Mouse (Mus musculus) forebrain, embryonic 13.5 days (tissue): ENCODE measurements around the gene Stat5b. TPM values are rescaled to one million over a fixed set of nuclear protein-coding genes. Genes with fewer than 3 reads are reported as not detected.
"Not testable (repeated sequence)": the region's sequence is repeated elsewhere in the genome, so short reads cannot be mapped to it uniquely, and the experiment has no call there.

ENCODE experiments used
- ATAC-seq: fragments of 200-750 bp; cut with Nextera tagmentation; 2 replicates; pipeline ENCODE4 v1.8.0; 2017
- H3K27ac ChIP-seq: fragments of 300-500 bp; sonication (generic); 2 replicates; pipeline ENCODE4 v1.5.1; 2015; ENCODE audit warnings: inconsistent platforms, mild to moderate bottlenecking, moderate library complexity
- H3K27me3 ChIP-seq: fragments of 300-500 bp; sonication (generic); 2 replicates; pipeline ENCODE4 v1.6.1; 2015; ENCODE audit warnings: mild to moderate bottlenecking, inconsistent platforms
- H3K36me3 ChIP-seq: fragments of 300-500 bp; sonication (generic); 2 replicates; pipeline ENCODE4 v1.6.1; 2015; ENCODE audit warnings: mild to moderate bottlenecking, inconsistent platforms; ENCODE audit not compliant: poor library complexity, severe bottlenecking
- H3K4me1 ChIP-seq: fragments of 300-500 bp; sonication (generic); 2 replicates; pipeline ENCODE4 v1.6.1; 2015; ENCODE audit warnings: inconsistent platforms
- H3K4me2 ChIP-seq: fragments of 300-500 bp; sonication (generic); 2 replicates; pipeline ENCODE4 v1.6.1; 2015; ENCODE audit warnings: inconsistent platforms, mild to moderate bottlenecking, moderate library complexity
- H3K4me3 ChIP-seq: fragments of 300-500 bp; sonication (generic); 2 replicates; pipeline ENCODE4 v1.5.1; 2015; ENCODE audit warnings: mild to moderate bottlenecking, inconsistent platforms
- H3K9ac ChIP-seq: fragments of 300-500 bp; sonication (generic); 2 replicates; pipeline ENCODE4 v1.6.1; 2015; ENCODE audit warnings: mild to moderate bottlenecking, inconsistent platforms
- H3K9me3 ChIP-seq: fragments of 300-500 bp; sonication (generic); replicated peaks from 2 replicates; pipeline ENCODE4 v1.6.1; 2016; ENCODE audit warnings: inconsistent platforms
- WGBS: fragments of 180-500 bp; shearing (Covaris S2); methylation state at CpG from one replicate; pipeline ENCODE4 v1.1.7; 2015; 5-methylcytosine and 5-hydroxymethylcytosine counted together
- polyA plus RNA-seq: library from polyadenylated mRNA; unstranded; fragments of >200 nt; fragmentation: Nextera tagmentation; extraction: Ambion mirVana; gene quantifications from 2 replicates; pipeline ENCODE4 v1.2.1, GENCODE M21; 2015

The Stat5b gene
- polyA plus RNA-seq, 1 experiment from 2014 or later, result 11.1 TPM

DNA sequence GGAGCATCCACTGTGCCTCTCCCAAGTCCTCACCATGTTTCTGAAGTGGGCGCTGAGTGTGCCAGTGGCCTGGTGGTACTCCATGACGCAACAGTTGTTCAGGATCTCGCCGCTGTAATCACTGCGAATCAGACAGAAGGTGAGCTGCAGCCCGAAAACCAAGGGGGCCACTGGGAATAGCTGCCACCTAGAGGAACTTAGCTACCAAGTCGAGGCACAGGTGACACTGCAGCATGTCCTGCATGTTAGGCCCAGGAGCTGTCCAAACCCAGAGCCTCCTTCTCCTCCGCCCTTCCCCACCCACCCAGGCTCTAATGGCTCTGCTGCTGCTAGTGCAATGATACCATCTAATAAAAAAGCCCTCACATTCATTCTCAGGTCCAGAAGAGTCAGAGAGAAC, 53.9 kb downstream of the Stat5b start:
- 63% methylated on average over 8 of the region's 8 CpGs for WGBS
- H3K4me2 ChIP-seq, result no peak overlapping the region
- H3K27ac ChIP-seq, result no peak overlapping the region
- no peaks in the 10 kb centered on the region for H3K4me1 ChIP-seq
- H3K36me3 ChIP-seq, result peaks cover 5% of the 10 kb centered on the region; the same call in 1 of the 2 replicates
- no peaks in the 10 kb centered on the region for H3K9me3 ChIP-seq
- no peaks in the 10 kb centered on the region for H3K27me3 ChIP-seq
- H3K9ac ChIP-seq, result no peak overlapping the region
- no peak overlapping the region for H3K4me3 ChIP-seq
- no peak for ATAC-seq

DNA sequence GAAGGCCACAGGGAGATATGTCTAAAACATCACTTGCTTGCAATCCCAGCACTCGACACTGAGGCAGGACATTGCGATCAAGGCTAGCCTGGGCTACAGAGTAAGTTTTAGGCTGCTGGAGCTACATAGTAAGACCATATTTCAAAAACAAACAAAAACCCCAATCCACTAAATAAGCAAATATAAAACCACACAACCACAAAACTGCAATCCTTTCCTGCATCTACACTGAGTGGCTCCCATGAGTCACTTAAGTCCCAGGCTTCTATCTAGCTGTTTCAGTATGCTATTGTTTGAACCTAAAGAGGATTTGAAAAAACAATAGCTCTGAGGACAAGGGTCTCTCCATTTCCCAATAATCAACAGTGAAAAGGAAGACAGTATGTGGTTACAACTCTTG, 55.1 kb downstream of the Stat5b start:
- no peak for ATAC-seq
- no peaks in the 10 kb centered on the region for H3K4me1 ChIP-seq
- H3K9ac ChIP-seq, result no peak overlapping the region
- no peak overlapping the region for H3K27ac ChIP-seq
- no peak overlapping the region for H3K4me2 ChIP-seq
- H3K27me3 ChIP-seq, result no peaks in the 10 kb centered on the region
- H3K36me3 ChIP-seq, result peaks cover 2% of the 10 kb centered on the region; the same call in 1 of the 2 replicates
- no peak overlapping the region for H3K4me3 ChIP-seq
- 97% methylated on average over 2 of the region's 2 CpGs for WGBS
- H3K9me3 ChIP-seq, result no peaks in the 10 kb centered on the region

DNA sequence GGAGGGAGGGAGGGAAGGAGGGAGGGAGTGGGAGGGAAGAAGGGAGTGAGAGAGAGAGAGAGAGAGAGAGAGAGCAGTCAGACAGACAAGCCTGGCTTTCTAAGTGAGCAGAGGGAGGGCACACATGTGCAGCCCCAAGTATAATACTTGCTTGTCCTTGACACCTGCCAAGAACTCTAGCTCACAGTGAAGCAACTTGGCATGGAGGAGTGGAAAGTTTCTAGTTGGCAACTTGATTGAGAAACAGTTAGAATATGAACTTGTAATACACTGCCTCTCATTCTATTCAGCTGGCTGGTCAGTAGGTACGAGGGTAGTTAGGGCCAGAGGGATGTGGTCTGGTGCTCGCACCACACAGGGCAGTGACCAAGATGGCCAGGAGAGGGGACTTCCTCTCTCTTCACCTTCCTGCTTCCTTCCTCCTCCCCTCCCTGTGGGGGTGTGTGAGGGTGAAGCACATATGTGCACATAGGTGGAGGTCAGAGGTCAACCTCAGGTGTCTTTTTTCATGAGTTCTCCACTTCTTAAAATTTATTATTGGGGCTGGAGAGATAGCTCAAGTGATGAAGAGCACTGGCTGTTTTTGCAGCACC, 59.0 kb downstream of the Stat5b start:
- no peak overlapping the region for H3K4me3 ChIP-seq
- H3K36me3 ChIP-seq, result peaks cover 9% of the 10 kb centered on the region
- no peak overlapping the region for H3K27ac ChIP-seq
- no peaks in the 10 kb centered on the region for H3K4me1 ChIP-seq
- no peak overlapping the region for H3K9ac ChIP-seq
- WGBS, result 91% methylated on average over 2 of the region's 2 CpGs
- no peaks in the 10 kb centered on the region for H3K27me3 ChIP-seq
- no peak overlapping the region for H3K4me2 ChIP-seq
- H3K9me3 ChIP-seq, result no peaks in the 10 kb centered on the region
- no peak for ATAC-seq

DNA sequence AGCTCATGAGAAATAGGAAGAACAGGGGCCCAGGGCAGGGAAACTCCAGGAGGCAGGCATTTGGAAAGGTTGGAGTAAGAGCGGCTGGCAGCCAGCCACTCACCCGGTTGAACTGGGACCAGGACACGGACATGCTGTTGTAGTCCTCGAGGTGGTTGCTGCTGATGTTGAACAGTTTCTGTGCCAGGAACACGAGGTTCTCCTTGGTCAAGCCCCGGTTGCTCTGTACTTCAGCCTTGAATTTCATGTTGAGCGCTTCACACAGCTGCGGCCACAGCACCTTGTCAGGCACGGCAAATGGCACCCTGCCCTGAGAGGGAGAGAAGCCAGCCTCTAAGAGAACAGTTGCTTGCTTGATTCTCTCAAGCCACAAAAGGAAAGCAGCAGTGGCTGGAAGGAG, 59.9 kb downstream of the Stat5b start:
- H3K36me3 ChIP-seq, H3K9me3 ChIP-seq, H3K4me2 ChIP-seq, H3K4me1 ChIP-seq, H3K4me3 ChIP-seq, H3K27me3 ChIP-seq, ATAC-seq, H3K27ac ChIP-seq, H3K9ac ChIP-seq: not testable (repeated sequence)
- 93% methylated on average over 9 of the region's 9 CpGs for WGBS

DNA sequence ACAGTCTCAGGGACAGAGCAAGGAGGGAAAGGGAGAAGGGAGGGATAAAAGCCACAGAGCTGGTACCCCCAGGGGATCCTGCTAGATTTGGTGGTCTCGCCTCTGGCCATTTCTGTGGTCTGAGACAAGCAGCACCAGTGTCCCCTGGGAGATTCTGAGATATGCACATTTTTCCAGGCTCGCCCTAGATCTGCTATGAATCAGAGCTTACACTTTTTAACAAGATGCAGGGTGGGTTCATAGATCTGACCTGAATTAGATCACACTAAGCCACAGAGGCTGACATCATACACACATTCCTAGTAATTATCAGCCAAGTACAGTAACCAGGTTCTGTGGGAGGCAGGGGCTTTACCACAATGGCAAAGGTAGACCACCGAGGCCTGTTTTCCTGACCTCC, 60.8 kb downstream of the Stat5b start:
- no peak overlapping the region for H3K4me2 ChIP-seq
- H3K9ac ChIP-seq, result no peak overlapping the region
- WGBS, result 83% methylated on average over 3 of the region's 3 CpGs
- H3K4me1 ChIP-seq, result no peaks in the 10 kb centered on the region
- H3K36me3 ChIP-seq, result peaks cover 9% of the 10 kb centered on the region
- H3K9me3 ChIP-seq, result no peaks in the 10 kb centered on the region
- H3K27ac ChIP-seq, result no peak overlapping the region
- no peak overlapping the region for H3K4me3 ChIP-seq
- no peaks in the 10 kb centered on the region for H3K27me3 ChIP-seq
- no peak for ATAC-seq

DNA sequence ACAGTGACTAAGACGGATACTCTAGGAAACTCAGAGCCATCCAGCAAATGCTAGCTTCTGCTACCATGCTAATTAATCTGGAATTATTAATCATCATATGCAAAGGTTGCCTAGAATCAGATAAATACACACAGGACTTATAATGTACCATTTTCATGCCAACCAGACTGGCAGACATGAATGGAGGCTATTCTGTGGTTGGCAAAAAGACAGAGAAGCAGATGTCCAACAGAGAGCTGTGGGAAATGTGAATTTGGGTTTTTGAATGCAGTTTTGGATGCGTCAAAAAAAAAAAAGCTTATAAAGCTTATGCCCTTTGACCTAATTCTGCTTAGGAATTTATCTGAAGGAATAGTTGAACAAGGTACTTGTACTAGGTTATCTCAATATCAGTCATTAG, 64.8 kb downstream of the Stat5b start:
- WGBS, result 87% methylated on average over 2 of the region's 2 CpGs
- no peak for ATAC-seq
- Histone ChIP-seq H3K36me3 (peaks cover 26% of the 10 kb centered on the region), H3K4me2 (no peak overlapping the region), H3K4me3 (no peak overlapping the region), H3K27me3 (no peaks in the 10 kb centered on the region), H3K4me1 (no peaks in the 10 kb centered on the region), H3K27ac (no peak overlapping the region), H3K9ac (no peak overlapping the region), H3K9me3 (no peaks in the 10 kb centered on the region)

DNA sequence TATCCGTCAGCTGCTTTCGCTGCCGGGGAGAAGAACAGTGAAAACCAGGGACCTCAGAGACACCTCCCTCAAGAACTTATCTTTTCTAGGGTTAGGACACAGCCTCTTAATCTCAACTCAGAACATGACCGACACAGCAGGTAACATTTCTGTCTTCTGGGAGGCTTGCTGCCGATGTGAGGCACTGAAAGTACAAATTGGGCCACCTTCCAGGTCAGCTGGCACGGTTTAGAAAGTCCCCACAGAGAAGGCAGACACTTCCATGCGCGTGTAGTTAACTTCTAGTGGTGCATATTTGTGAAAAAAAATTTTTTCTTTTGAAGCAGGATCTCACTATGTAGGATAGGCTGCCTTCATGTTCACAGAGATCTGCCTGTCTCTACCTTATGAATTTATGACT, 66.2 kb downstream of the Stat5b start:
- WGBS, result 84% methylated on average over 8 of the region's 8 CpGs
- Histone ChIP-seq H3K27ac (no peak overlapping the region), H3K36me3 (peaks cover 22% of the 10 kb centered on the region), H3K27me3 (no peaks in the 10 kb centered on the region), H3K4me1 (no peaks in the 10 kb centered on the region), H3K4me2 (no peak overlapping the region), H3K9ac (no peak overlapping the region), H3K4me3 (no peak overlapping the region), H3K9me3 (no peaks in the 10 kb centered on the region)
- no peak for ATAC-seq

DNA sequence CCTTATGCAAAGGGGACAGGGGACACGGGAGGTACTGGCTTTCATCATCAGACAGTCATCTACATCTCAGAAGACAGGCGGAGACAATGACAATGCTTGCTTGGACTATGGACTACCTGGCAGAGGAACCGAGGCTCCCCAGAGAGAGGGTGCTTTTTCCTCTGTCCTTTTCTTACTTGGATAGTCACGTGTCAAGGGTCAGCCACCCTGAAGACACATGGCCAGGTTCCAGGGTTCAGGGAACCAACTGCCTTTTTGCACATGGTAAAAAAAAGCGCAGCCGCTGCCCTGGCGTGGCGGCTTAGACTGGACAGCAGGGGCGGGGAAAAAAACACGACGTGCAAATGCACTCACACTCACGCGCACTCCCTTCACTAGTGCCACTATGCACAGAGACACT, 68.0 kb downstream of the Stat5b start:
- Histone ChIP-seq H3K27ac (no peak overlapping the region), H3K9ac (no peak overlapping the region), H3K4me1 (no peaks in the 10 kb centered on the region), H3K36me3 (peaks cover 17% of the 10 kb centered on the region), H3K9me3 (no peaks in the 10 kb centered on the region), H3K4me2 (no peak overlapping the region), H3K4me3 (no peak overlapping the region), H3K27me3 (no peaks in the 10 kb centered on the region)
- no peak for ATAC-seq
- 90% methylated on average over 13 of the region's 13 CpGs for WGBS

DNA sequence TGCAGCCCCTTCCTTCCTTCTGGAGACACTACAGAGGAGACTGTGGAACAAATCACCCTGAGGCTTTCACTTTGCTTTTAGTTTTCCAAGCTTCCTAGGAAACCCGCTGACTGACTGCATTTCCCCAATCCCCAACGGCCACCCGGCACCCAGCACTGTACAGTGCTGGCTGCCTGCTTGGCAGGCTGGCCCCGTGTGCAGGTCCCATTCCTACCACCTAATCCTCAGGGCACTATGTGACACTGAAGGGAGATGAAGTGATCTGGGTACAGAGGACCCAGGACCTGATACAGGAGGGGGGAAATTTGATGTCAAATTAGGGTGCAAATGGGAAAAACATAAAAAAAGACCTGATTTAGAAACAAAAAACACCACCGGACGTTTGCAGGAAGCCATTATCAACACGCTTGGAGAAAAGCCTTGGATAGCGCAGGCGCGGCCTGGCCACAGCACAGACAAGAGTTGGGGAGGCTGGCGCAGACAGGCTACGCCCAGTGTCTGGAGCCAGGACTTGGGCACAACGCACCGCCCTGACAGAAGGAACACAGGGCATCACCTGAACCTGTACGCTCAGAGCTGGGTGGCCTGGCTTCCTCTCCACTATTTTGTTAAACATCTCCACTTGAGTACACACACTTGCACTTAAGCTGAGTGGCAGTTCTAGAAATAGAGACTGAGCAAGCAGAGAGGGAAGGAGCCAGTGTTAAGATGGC, 68.6 kb downstream of the Stat5b start:
- H3K36me3 ChIP-seq, result peaks cover 17% of the 10 kb centered on the region
- no peak overlapping the region for H3K27ac ChIP-seq
- no peaks in the 10 kb centered on the region for H3K27me3 ChIP-seq
- no peak for ATAC-seq
- no peak overlapping the region for H3K4me3 ChIP-seq
- H3K4me1 ChIP-seq, result no peaks in the 10 kb centered on the region
- 90% methylated on average over 15 of the region's 15 CpGs for WGBS
- no peak overlapping the region for H3K9ac ChIP-seq
- H3K4me2 ChIP-seq, result no peak overlapping the region
- no peaks in the 10 kb centered on the region for H3K9me3 ChIP-seq

DNA sequence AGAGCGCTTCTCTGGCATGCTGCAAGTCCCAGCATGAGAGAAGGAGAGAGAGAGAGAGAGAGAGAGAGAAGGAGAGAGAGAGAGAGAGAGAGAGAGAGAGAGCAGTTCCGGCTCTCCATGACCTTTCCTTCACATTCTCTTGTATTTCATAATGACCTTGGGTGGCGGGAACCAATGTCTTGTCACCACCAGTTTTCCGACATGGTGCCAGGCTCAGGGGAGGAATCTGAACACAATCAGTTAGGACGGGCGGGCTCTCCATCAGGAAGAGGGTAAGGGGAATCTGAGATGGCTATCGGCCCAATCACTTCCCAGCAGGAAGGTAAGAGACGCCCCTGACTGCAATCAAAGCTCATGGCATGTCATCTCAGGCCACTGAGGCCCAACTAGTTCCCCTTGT, 70.3 kb downstream of the Stat5b start:
- no peak for ATAC-seq
- Histone ChIP-seq H3K27me3 (no peaks in the 10 kb centered on the region), H3K36me3 (peaks cover 17% of the 10 kb centered on the region), H3K4me2 (no peak overlapping the region), H3K9me3 (no peaks in the 10 kb centered on the region), H3K27ac (no peak overlapping the region; the same call in 1 of the 2 replicates), H3K9ac (no peak overlapping the region), H3K4me1 (no peaks in the 10 kb centered on the region), H3K4me3 (no peak overlapping the region)
- 79% methylated on average over 8 of the region's 8 CpGs for WGBS

DNA sequence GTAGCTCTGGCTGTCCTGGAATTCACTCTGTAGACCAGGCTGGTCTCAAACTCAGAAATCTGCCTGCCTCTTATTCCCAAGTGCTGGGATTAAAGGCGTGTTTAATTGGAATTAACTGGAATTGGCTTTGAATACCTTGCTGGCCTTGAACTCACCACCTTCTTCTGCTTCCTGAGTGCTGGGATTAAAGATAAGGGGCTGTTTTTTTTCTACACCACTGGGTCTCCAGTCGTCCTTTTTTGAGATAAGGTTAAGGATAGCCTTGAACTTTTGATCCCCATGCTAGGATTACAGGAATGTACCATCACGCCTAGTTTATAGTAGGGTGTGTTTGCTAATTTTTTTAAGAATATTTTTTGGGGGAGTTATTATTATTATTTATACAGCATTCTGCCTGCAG, 72.5 kb downstream of the Stat5b start:
- H3K4me3 ChIP-seq, result no peak overlapping the region
- H3K27me3 ChIP-seq, result no peaks in the 10 kb centered on the region
- no peak for ATAC-seq
- H3K9me3 ChIP-seq, result no peaks in the 10 kb centered on the region
- H3K4me1 ChIP-seq, result no peaks in the 10 kb centered on the region
- H3K4me2 ChIP-seq, result no peak overlapping the region
- no peak overlapping the region for H3K9ac ChIP-seq
- H3K36me3 ChIP-seq, result peaks cover 10% of the 10 kb centered on the region
- WGBS, result 81% methylated on average over 3 of the region's 3 CpGs
- no peak overlapping the region for H3K27ac ChIP-seq

DNA sequence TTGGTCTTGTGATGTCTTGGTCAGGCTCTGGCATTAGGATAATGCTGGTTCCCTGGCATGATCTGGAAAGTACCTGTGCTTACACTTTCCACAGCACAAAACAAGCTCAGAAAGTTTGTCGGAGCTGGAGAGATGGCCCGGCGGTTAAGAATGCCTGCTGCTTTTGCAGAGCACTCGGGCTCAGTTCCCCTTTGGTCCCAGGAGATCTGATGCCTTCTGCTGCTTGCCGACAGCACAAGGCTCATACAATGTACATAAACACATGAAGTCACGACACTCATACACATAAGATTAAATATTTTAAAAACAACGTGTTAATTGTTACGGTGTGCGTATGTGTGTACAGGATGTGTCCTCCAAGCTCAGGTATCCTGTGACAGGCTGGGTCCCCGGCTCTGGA, 74.6 kb downstream of the Stat5b start:
- Histone ChIP-seq H3K36me3 (no peaks in the 10 kb centered on the region), H3K27ac (no peak overlapping the region), H3K4me2 (no peak overlapping the region), H3K9me3 (no peaks in the 10 kb centered on the region), H3K9ac (no peak overlapping the region), H3K27me3 (no peaks in the 10 kb centered on the region), H3K4me1 (no peaks in the 10 kb centered on the region), H3K4me3 (no peak overlapping the region)
- no peak for ATAC-seq
- 87% methylated on average over 10 of the region's 10 CpGs for WGBS

DNA sequence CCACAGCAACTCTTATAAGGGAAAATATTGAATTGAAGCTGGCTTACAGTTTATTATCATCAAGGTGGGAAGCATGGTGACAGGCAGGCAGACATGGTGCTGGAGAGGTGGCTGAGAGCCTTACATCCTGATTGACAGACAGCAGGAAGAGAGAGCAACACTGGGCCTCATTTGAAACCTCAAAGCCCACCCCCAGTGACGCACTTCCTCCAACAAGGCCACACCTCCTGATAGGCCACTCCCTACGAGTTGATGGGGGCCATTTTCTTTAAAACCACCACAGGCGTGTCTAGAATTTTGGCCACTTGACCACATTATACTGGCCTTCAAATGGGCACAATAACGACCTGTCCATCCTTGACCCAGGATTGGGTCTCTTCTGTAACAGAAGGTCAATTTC, 76.3 kb downstream of the Stat5b start:
- no peak for ATAC-seq
- no peaks in the 10 kb centered on the region for H3K36me3 ChIP-seq

More for the DNA sequence above, 76.3 kb downstream of the Stat5b start:
- no peak overlapping the region for H3K4me2 ChIP-seq
- H3K27ac ChIP-seq, result no peak overlapping the region
- no peaks in the 10 kb centered on the region for H3K27me3 ChIP-seq
- H3K4me1 ChIP-seq, result no peaks in the 10 kb centered on the region
- no peak overlapping the region for H3K9ac ChIP-seq
- H3K4me3 ChIP-seq, result no peak overlapping the region
- no peaks in the 10 kb centered on the region for H3K9me3 ChIP-seq
- 81% methylated on average over 4 of the region's 4 CpGs for WGBS
